Mouse (Mus musculus) liver, embryonic 15.5 days (tissue): Measurements from ENCODE around the gene Ppp1r26. TPM values are rescaled to one million over a fixed set of nuclear protein-coding genes. Genes with fewer than 3 reads are reported as not detected.

Experiments
- ATAC-seq: fragments of 200-750 bp; cut with Nextera tagmentation; 2 replicates; pipeline ENCODE4 v1.8.0; 2017; ENCODE audit warnings: moderate number of reproducible peaks, mild to moderate bottlenecking, moderate library complexity; ENCODE audit not compliant: insufficient read depth
- H3K27ac ChIP-seq: fragments of 300-500 bp; sonication (generic); replicated peaks from 2 replicates; pipeline ENCODE4 v1.5.1; 2015; ENCODE audit warnings: mild to moderate bottlenecking, inconsistent platforms
- H3K27me3 ChIP-seq: fragments of 300-500 bp; sonication (generic); 2 replicates; pipeline ENCODE4 v1.6.1; 2015; ENCODE audit warnings: mild to moderate bottlenecking, inconsistent platforms
- H3K36me3 ChIP-seq: fragments of 300-500 bp; sonication (generic); replicated peaks from 2 replicates; pipeline ENCODE4 v1.6.1; 2015; ENCODE audit warnings: moderate library complexity, mild to moderate bottlenecking, inconsistent platforms
- H3K4me1 ChIP-seq: fragments of 300-500 bp; sonication (generic); replicated peaks from 2 replicates; pipeline ENCODE4 v1.6.1; 2015; ENCODE audit warnings: inconsistent platforms
- H3K4me2 ChIP-seq: fragments of 300-500 bp; sonication (generic); 2 replicates; pipeline ENCODE4 v1.6.1; 2015; ENCODE audit warnings: moderate library complexity, mild to moderate bottlenecking, inconsistent platforms
- H3K4me3 ChIP-seq: fragments of 300-500 bp; sonication (generic); replicated peaks from 2 replicates; pipeline ENCODE4 v1.5.1; 2015; ENCODE audit warnings: mild to moderate bottlenecking, inconsistent platforms
- H3K9ac ChIP-seq: fragments of 300-500 bp; sonication (generic); 2 replicates; pipeline ENCODE4 v1.6.1; 2015; ENCODE audit warnings: moderate library complexity, mild to moderate bottlenecking, inconsistent platforms
- H3K9me3 ChIP-seq: fragments of 300-500 bp; sonication (generic); replicated peaks from 2 replicates; pipeline ENCODE4 v1.6.1; 2016; ENCODE audit warnings: inconsistent platforms
- WGBS: fragments of 180-500 bp; shearing (Covaris S2); methylation state at CpG from one replicate; pipeline ENCODE4 v1.1.7; 2015; ENCODE audit warnings: mixed read lengths; ENCODE audit not compliant: insufficient replicate concordance; 5-methylcytosine and 5-hydroxymethylcytosine counted together
- polyA plus RNA-seq: library from polyadenylated mRNA; unstranded; fragments of >200 nt; fragmentation: Nextera tagmentation; extraction: Ambion mirVana; gene quantifications from 2 replicates; pipeline ENCODE4 v1.2.1, GENCODE M21; 2015

The Ppp1r26 gene
- polyA plus RNA-seq, 1 experiment from 2014 or later: 0.13 TPM

DNA sequence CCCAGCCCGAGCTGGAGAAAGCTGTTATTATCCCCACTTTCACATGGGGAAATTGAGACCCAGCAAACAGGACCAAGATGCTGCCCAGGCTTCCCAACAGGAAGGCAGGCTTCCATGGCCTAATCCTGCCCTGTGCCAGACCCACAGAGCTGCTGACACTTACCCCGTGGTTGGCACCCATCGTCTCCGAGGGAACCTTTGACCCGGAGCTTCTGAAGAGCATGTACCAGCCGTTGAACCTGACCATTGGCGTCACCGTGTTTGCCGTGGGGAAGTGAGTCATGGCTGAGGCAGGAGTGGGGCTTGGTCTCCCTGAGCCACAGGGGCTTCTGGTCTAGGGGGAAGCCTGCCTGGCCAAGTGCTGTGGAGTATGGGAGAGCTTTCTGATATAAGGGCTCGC is 56.4 kb downstream of the Ppp1r26 start:
- H3K4me3 ChIP-seq: no peak overlapping the region
- no peak overlapping the region for H3K4me2 ChIP-seq
- WGBS: 55% methylated on average over 10 of the region's 10 CpGs
- H3K4me1 ChIP-seq: no peaks in the 10 kb centered on the region
- no peak overlapping the region for H3K9ac ChIP-seq
- no peaks in the 10 kb centered on the region for H3K36me3 ChIP-seq
- H3K27me3 ChIP-seq: peaks cover 9% of the 10 kb centered on the region; the same call in 1 of the 2 replicates
- no peak for ATAC-seq
- no peak overlapping the region for H3K27ac ChIP-seq
- H3K9me3 ChIP-seq: no peaks in the 10 kb centered on the region

DNA sequence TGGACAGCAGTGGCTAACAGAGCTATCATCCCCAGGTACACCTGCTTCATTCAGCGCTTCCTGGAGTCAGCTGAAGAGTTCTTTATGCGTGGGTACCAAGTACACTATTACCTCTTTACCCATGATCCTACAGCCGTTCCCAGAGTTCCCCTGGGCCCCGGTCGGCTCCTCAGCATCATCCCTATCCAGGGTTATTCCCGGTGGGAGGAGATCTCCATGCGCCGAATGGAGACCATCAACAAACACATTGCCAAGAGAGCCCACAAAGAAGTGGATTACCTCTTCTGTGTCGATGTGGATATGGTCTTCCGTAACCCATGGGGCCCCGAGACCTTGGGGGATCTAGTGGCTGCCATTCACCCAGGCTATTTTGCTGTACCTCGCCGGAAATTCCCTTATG is 58.1 kb downstream of the Ppp1r26 start:
- Histone ChIP-seq H3K4me3 (no peak overlapping the region), H3K36me3 (no peaks in the 10 kb centered on the region), H3K9me3 (no peaks in the 10 kb centered on the region), H3K27me3 (peaks cover 9% of the 10 kb centered on the region; the same call in 1 of the 2 replicates), H3K9ac (no peak overlapping the region), H3K27ac (no peak overlapping the region), H3K4me1 (no peaks in the 10 kb centered on the region), H3K4me2 (no peak overlapping the region)
- WGBS: 64% methylated on average over 13 of the region's 13 CpGs
- no peak for ATAC-seq

Other genes starting within 250 kb of the Ppp1r26 start
- gene 1700007K13Rik, start 19.5 kb downstream of the Ppp1r26 start, polyA plus RNA-seq: not detected in 2 replicates
- gene Mrps2, start 21.3 kb downstream of the Ppp1r26 start, polyA plus RNA-seq: 23.5 and 23.7 TPM in 2 replicates
- 0.50 and 0.60 TPM in 2 replicates for gene Gbgt1, start 50.1 kb downstream of the Ppp1r26 start, polyA plus RNA-seq
- 0.37 and 0.82 TPM in 2 replicates for gene Gm10134, start 59.3 kb downstream of the Ppp1r26 start, polyA plus RNA-seq
- gene Ralgds, start 66.3 kb downstream of the Ppp1r26 start, polyA plus RNA-seq: 1.8 and 2.2 TPM in 2 replicates
- 0.45 and 5.1 TPM in 2 replicates for gene Cel, start 116.6 kb downstream of the Ppp1r26 start, polyA plus RNA-seq
- gene Gtf3c5, start 137.0 kb downstream of the Ppp1r26 start, polyA plus RNA-seq: 12.6 and 14.3 TPM in 2 replicates
- gene Gfi1b, start 175.2 kb downstream of the Ppp1r26 start, polyA plus RNA-seq: 88.2 and 91.9 TPM in 2 replicates
- 8.9 and 10.0 TPM in 2 replicates for gene Tsc1, start 194.4 kb downstream of the Ppp1r26 start, polyA plus RNA-seq